Mouse (Mus musculus): ENCODE data around the gene Aicda. TPM values are rescaled to one million over a fixed set of nuclear protein-coding genes. Genes with fewer than 3 reads are reported as not detected.
"Not testable (repeated sequence)": the region's sequence is repeated elsewhere in the genome, so short reads cannot be mapped to it uniquely, and the experiment has no call there.

The Aicda gene
- polyA plus RNA-seq, 1 experiment, result not detected

GRCm38 (mm10) chr6:122512914-122513878 lies 40.4 kb upstream of the Aicda start:
- Histone ChIP-seq H3K79me2 (ENCODE audit: control insufficient read depth, insufficient read depth) (no peaks in the 10 kb centered on the region), H3K36me3 (ENCODE audit: control insufficient read depth, insufficient read depth) (no peaks in the 10 kb centered on the region), H3ac (ENCODE audit: control insufficient read depth, insufficient read length) (no peak overlapping the region), H3K4me2 (ENCODE audit: low read depth) (no peak overlapping the region), H3K27me3 (ENCODE audit: control insufficient read depth, insufficient read depth, insufficient read length) (no peaks in the 10 kb centered on the region), H3K4me3 (no peak overlapping the region)
- TF ChIP-seq TCF3 (IDR thresholded peaks at IDR 0.05; ENCODE audit: insufficient read length, low read depth), result no peak
- no peak for TF ChIP-seq USF1 (IDR thresholded peaks at IDR 0.05; ENCODE audit: low read depth)
- TF ChIP-seq MYOG (IDR thresholded peaks at IDR 0.05; ENCODE audit: control insufficient read depth in 1 of 3, insufficient read depth in 1 of 3, insufficient read length in 2 of 3, low read depth in 2 of 3), result no peak
- no peak for TF ChIP-seq REST (IDR thresholded peaks at IDR 0.05; ENCODE audit: insufficient read depth, insufficient read length)
- no peak for TF ChIP-seq POLR2AphosphoS2 (IDR thresholded peaks at IDR 0.05; ENCODE audit: insufficient read length, low read depth)
- TF ChIP-seq POLR2A (IDR thresholded peaks at IDR 0.05; ENCODE audit: insufficient read length, low read depth), result no peak

- no peaks in the 10 kb centered on the region for H3K27me3 ChIP-seq (ENCODE audit: control insufficient read depth, insufficient read depth, insufficient read length)
- no peak overlapping the region for H3K4me3 ChIP-seq
- H3K36me3 ChIP-seq (ENCODE audit: control insufficient read depth, insufficient read depth), result no peaks in the 10 kb centered on the region
- TF ChIP-seq E2F4 (IDR thresholded peaks at IDR 0.05; ENCODE audit: insufficient read depth), result no peak
- no peak for TF ChIP-seq POLR2A (IDR thresholded peaks at IDR 0.05; ENCODE audit: insufficient read length, low read depth)
- TF ChIP-seq MYOD1 (IDR thresholded peaks at IDR 0.05; ENCODE audit: control insufficient read depth in 1 of 3, insufficient read length in 2 of 3, low read depth in 2 of 3), result no peak
- no peak for TF ChIP-seq MYOG (IDR thresholded peaks at IDR 0.05; ENCODE audit: control insufficient read depth in 1 of 3, insufficient read depth in 1 of 3, insufficient read length in 2 of 3, low read depth in 2 of 3)
- no peak for TF ChIP-seq TCF12 (IDR thresholded peaks at IDR 0.05; ENCODE audit: insufficient read depth, poor library complexity, severe bottlenecking)
- no peaks in the 10 kb centered on the region for H3K79me2 ChIP-seq (ENCODE audit: control insufficient read depth, insufficient read depth)
- no peak overlapping the region for H3K4me2 ChIP-seq (ENCODE audit: low read depth)
- no peak overlapping the region for H3ac ChIP-seq (ENCODE audit: control insufficient read depth, insufficient read length)
These were observed 39.3 kb upstream of the Aicda start for GRCm38 (mm10) chr6:122514312-122514711.

DNA sequence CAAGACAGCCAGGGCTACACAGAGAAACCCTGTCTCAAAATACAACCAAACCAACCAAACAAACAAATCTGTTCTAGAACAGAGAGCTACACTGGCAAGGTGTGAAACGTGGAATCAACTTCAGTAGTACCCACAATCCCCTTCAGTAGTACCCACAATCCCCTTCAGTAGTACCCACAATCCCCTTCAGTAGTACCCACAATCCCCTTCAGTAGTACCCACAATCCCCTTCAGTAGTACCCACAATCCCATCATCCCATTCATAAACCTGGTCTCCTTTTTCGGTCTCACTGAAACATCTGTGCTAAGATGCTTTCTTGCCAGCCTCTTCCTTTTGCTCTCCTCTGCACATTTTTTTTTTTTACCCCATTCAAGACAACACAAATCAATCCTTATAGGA lies 37.8 kb upstream of the Aicda start:
- H3K79me2 ChIP-seq (ENCODE audit: control insufficient read depth, insufficient read depth); H3K4me3 ChIP-seq; H3K27me3 ChIP-seq (ENCODE audit: control insufficient read depth, insufficient read depth, insufficient read length); H3ac ChIP-seq (ENCODE audit: control insufficient read depth, insufficient read length); H3K4me2 ChIP-seq (ENCODE audit: low read depth); H3K36me3 ChIP-seq (ENCODE audit: control insufficient read depth, insufficient read depth): not testable (repeated sequence)

GRCm38 (mm10) chr6:122517668-122518067 lies 35.9 kb upstream of the Aicda start:
- no peak overlapping the region for H3ac ChIP-seq (ENCODE audit: control insufficient read depth, insufficient read length)
- TF ChIP-seq MYOD1 (IDR thresholded peaks at IDR 0.05; ENCODE audit: control insufficient read depth in 1 of 3, insufficient read length in 2 of 3, low read depth in 2 of 3) (no peak), TCF3 (IDR thresholded peaks at IDR 0.05; ENCODE audit: insufficient read length, low read depth) (no peak), POLR2A (IDR thresholded peaks at IDR 0.05; ENCODE audit: insufficient read length, low read depth) (no peak), TCF12 (IDR thresholded peaks at IDR 0.05; ENCODE audit: insufficient read depth, poor library complexity, severe bottlenecking) (no peak), MYOG (IDR thresholded peaks at IDR 0.05; ENCODE audit: control insufficient read depth in 1 of 3, insufficient read depth in 1 of 3, insufficient read length in 2 of 3, low read depth in 2 of 3) (no peak), CEBPB (IDR thresholded peaks at IDR 0.05; ENCODE audit: insufficient read depth, poor library complexity, severe bottlenecking) (no peak), MAX (IDR thresholded peaks at IDR 0.05; ENCODE audit: low read depth) (no peak), E2F4 (IDR thresholded peaks at IDR 0.05; ENCODE audit: insufficient read depth) (no peak), USF1 (IDR thresholded peaks at IDR 0.05; ENCODE audit: low read depth) (no peak), POLR2AphosphoS2 (IDR thresholded peaks at IDR 0.05; ENCODE audit: insufficient read length, low read depth) (no peak), REST (IDR thresholded peaks at IDR 0.05; ENCODE audit: insufficient read depth, insufficient read length) (no peak), SRF (IDR thresholded peaks at IDR 0.05; ENCODE audit: control insufficient read depth, insufficient read length, low read depth) (no peak)
- no peaks in the 10 kb centered on the region for H3K36me3 ChIP-seq (ENCODE audit: control insufficient read depth, insufficient read depth)
- no peaks in the 10 kb centered on the region for H3K79me2 ChIP-seq (ENCODE audit: control insufficient read depth, insufficient read depth)
- H3K4me3 ChIP-seq, result no peak overlapping the region
- no peaks in the 10 kb centered on the region for H3K27me3 ChIP-seq (ENCODE audit: control insufficient read depth, insufficient read depth, insufficient read length)
- H3K4me2 ChIP-seq (ENCODE audit: low read depth), result no peak overlapping the region

- TF ChIP-seq POLR2A (IDR thresholded peaks at IDR 0.05; ENCODE audit: insufficient read length, low read depth) (no peak), SRF (IDR thresholded peaks at IDR 0.05; ENCODE audit: control insufficient read depth, insufficient read length, low read depth) (no peak), CEBPB (IDR thresholded peaks at IDR 0.05; ENCODE audit: insufficient read depth, poor library complexity, severe bottlenecking) (no peak), TCF3 (IDR thresholded peaks at IDR 0.05; ENCODE audit: insufficient read length, low read depth) (no peak), MYOG (IDR thresholded peaks at IDR 0.05; ENCODE audit: control insufficient read depth in 1 of 3, insufficient read depth in 1 of 3, insufficient read length in 2 of 3, low read depth in 2 of 3) (no peak), E2F4 (IDR thresholded peaks at IDR 0.05; ENCODE audit: insufficient read depth) (no peak), POLR2AphosphoS2 (IDR thresholded peaks at IDR 0.05; ENCODE audit: insufficient read length, low read depth) (no peak), MAX (IDR thresholded peaks at IDR 0.05; ENCODE audit: low read depth) (no peak), USF1 (IDR thresholded peaks at IDR 0.05; ENCODE audit: low read depth) (no peak), TCF12 (IDR thresholded peaks at IDR 0.05; ENCODE audit: insufficient read depth, poor library complexity, severe bottlenecking) (no peak)
- Histone ChIP-seq H3K4me3 (no peak overlapping the region), H3ac (ENCODE audit: control insufficient read depth, insufficient read length) (no peak overlapping the region), H3K79me2 (ENCODE audit: control insufficient read depth, insufficient read depth) (no peaks in the 10 kb centered on the region), H3K36me3 (ENCODE audit: control insufficient read depth, insufficient read depth) (no peaks in the 10 kb centered on the region), H3K27me3 (ENCODE audit: control insufficient read depth, insufficient read depth, insufficient read length) (no peaks in the 10 kb centered on the region), H3K4me2 (ENCODE audit: low read depth) (no peak overlapping the region)
These were observed 34.2 kb upstream of the Aicda start for GRCm38 (mm10) chr6:122519384-122519783.
